Mouse (Mus musculus): ENCODE results near the gene Lrrc15. TPM values are rescaled to one million over a fixed set of nuclear protein-coding genes. Genes with fewer than 3 reads are reported as not detected.

The Lrrc15 gene
- polyA plus RNA-seq, 1 experiment: not detected

DNA sequence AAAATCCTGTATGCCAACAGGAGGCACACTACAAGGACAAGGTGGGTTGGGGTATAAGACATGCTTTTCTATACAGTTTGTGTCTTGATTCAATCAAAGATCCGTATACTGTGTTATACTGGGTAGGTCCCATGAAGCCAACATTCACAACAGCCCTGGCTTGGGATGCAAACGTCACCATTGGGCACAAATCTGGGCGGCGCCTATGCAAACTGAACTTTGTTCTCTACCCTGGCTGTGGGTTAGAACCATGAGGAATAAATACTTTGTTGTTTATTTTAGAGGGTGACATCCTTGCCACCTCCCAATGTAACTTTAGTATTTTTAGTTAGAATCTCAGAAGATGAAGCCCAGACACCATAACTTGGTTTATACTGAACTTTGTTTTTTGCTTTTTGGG, 29.7 kb downstream of the Lrrc15 start:
- Histone ChIP-seq H3K27ac (ENCODE audit: insufficient read depth, low read depth, low read length) (no peak overlapping the region), H3K4me1 (ENCODE audit: control insufficient read depth, insufficient read depth, low read length) (peaks cover 14% of the 10 kb centered on the region), H3K4me3 (ENCODE audit: insufficient read depth, low read length) (no peak overlapping the region)
- TF ChIP-seq CTCF (IDR thresholded peaks at IDR 0.05; ENCODE audit: low read depth, low read length): no peak
- TF ChIP-seq POLR2A (IDR thresholded peaks at IDR 0.05; ENCODE audit: borderline replicate concordance, low read depth, low read length): no peak

- TF ChIP-seq CTCF (IDR thresholded peaks at IDR 0.05; ENCODE audit: low read depth, low read length) (peak; percentile 96), POLR2A (IDR thresholded peaks at IDR 0.05; ENCODE audit: borderline replicate concordance, low read depth, low read length) (no peak)
- peaks cover 1% of the 10 kb centered on the region; the same call in 1 of the 2 replicates for H3K4me1 ChIP-seq (ENCODE audit: control insufficient read depth, insufficient read depth, low read length)
- peak overlapping the region; percentile 47 for H3K4me3 ChIP-seq (ENCODE audit: insufficient read depth, low read length)
- H3K27ac ChIP-seq (ENCODE audit: insufficient read depth, low read depth, low read length): no peak overlapping the region
Measured at GRCm38 (mm10) chr16:30252003-30252418, 31.0 kb downstream of the Lrrc15 start.

DNA sequence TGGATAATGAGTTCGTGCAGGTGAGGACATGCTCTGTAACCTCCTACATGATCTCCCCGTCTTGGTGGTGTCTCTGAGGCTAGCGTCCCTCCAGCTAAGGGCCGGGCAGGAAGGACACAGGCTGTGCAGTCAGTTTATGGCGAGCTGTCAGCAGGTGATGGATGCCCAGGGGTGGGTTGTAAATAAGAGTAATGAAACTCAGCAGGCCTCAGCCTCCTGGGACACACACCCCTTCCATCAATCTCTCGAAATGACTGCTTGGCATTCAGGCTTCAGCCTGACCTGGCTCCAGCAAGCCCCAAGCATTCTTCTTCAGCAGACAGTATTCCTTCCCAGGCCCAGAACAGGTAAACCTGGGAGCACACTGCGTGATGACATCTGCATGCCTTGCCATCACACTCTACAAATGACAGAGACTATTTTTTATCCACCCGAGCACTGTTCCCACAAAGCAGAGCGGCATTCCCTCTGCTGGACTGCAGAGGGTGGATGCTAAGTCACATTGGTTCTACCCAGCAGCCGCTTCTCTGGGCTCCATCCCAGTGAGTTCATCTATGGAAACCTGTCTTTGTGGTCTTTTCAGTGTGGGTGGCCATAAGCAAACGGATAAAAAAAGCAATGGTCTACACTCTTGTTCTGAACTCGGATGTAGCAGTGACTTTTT, 38.9 kb downstream of the Lrrc15 start:
- TF ChIP-seq CTCF (IDR thresholded peaks at IDR 0.05; ENCODE audit: low read depth, low read length): no peak
- no peak for TF ChIP-seq POLR2A (IDR thresholded peaks at IDR 0.05; ENCODE audit: borderline replicate concordance, low read depth, low read length)
- Histone ChIP-seq H3K4me1 (ENCODE audit: control insufficient read depth, insufficient read depth, low read length) (no peaks in the 10 kb centered on the region), H3K27ac (ENCODE audit: insufficient read depth, low read depth, low read length) (no peak overlapping the region), H3K4me3 (ENCODE audit: insufficient read depth, low read length) (no peak overlapping the region)

GRCm38 (mm10) chr16:30241623-30242022, 41.4 kb downstream of the Lrrc15 start:
- TF ChIP-seq CTCF (IDR thresholded peaks at IDR 0.05; ENCODE audit: low read depth, low read length) (no peak), POLR2A (IDR thresholded peaks at IDR 0.05; ENCODE audit: borderline replicate concordance, low read depth, low read length) (no peak)
- H3K4me3 ChIP-seq (ENCODE audit: insufficient read depth, low read length): no peak overlapping the region
- no peaks in the 10 kb centered on the region for H3K4me1 ChIP-seq (ENCODE audit: control insufficient read depth, insufficient read depth, low read length)
- H3K27ac ChIP-seq (ENCODE audit: insufficient read depth, low read depth, low read length): no peak overlapping the region

- H3K4me1 ChIP-seq (ENCODE audit: control insufficient read depth, insufficient read depth, low read length): no peaks in the 10 kb centered on the region
- TF ChIP-seq CTCF (IDR thresholded peaks at IDR 0.05; ENCODE audit: low read depth, low read length) (no peak), POLR2A (IDR thresholded peaks at IDR 0.05; ENCODE audit: borderline replicate concordance, low read depth, low read length) (no peak)
- H3K27ac ChIP-seq (ENCODE audit: insufficient read depth, low read depth, low read length): no peak overlapping the region
Measured at GRCm38 (mm10) chr16:30238791-30239190, 44.3 kb downstream of the Lrrc15 start.

GRCm38 (mm10) chr16:30236091-30236699, 46.9 kb downstream of the Lrrc15 start:
- H3K4me3 ChIP-seq (ENCODE audit: insufficient read depth, low read length): peak overlapping the region; percentile 21
- TF ChIP-seq POLR2A (IDR thresholded peaks at IDR 0.05; ENCODE audit: borderline replicate concordance, low read depth, low read length): no peak
- peak; percentile 85 for TF ChIP-seq CTCF (IDR thresholded peaks at IDR 0.05; ENCODE audit: low read depth, low read length)
- no peaks in the 10 kb centered on the region for H3K4me1 ChIP-seq (ENCODE audit: control insufficient read depth, insufficient read depth, low read length)
- H3K27ac ChIP-seq (ENCODE audit: insufficient read depth, low read depth, low read length): no peak overlapping the region

More at GRCm38 (mm10) chr16:30238791-30239190, 44.3 kb downstream of the Lrrc15 start:
- no peak overlapping the region for H3K4me3 ChIP-seq (ENCODE audit: insufficient read depth, low read length)

- no peaks in the 10 kb centered on the region for H3K4me1 ChIP-seq (ENCODE audit: control insufficient read depth, insufficient read depth, low read length)
- TF ChIP-seq CTCF (IDR thresholded peaks at IDR 0.05; ENCODE audit: low read depth, low read length): no peak
- no peak for TF ChIP-seq POLR2A (IDR thresholded peaks at IDR 0.05; ENCODE audit: borderline replicate concordance, low read depth, low read length)
- no peak overlapping the region for H3K4me3 ChIP-seq (ENCODE audit: insufficient read depth, low read length)
- H3K27ac ChIP-seq (ENCODE audit: insufficient read depth, low read depth, low read length): no peak overlapping the region
Measured at GRCm38 (mm10) chr16:30235577-30235976, 47.5 kb downstream of the Lrrc15 start.

DNA sequence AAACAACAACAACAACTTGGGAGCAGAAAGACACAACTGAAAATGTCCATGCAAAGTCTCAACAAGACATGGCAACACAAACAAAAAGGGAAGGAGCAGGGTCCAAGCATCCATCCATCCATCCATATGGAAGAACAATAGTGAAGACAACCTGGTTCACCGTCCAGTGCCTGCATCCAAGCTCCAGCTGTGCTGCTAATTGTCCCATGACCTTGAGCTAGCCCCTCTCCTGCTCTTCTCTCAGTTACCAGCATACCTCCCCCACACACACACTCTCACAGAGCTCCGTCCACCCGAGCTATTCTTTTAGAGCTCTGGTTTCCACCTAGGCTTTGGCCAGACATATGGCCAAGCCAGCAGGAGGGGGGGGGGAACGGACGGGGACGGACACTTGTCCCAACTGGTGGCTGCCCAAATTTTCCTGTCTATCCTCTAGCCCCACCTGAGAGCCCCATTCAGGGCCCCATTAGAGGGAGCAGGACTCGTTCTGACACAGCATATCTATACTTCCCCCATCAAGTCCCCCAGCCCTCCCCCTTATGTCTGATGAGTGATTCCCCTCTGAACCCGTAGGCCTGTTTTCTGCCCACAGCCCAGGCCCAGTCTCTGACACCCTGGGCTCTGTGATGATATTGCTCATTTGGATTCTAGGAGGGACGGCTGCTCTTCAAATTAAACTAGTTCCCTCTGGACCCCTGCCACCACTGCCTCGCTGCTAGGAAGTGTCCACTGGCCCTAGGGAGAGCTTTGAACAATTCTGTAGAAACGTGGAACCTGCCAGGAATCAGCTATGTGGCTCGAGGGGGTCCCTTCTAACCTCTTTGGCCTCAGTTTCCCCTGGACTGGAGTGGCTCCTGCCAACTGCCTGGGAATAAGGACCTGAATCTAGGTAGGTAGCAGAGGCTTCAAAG, 48.2 kb downstream of the Lrrc15 start:
- Histone ChIP-seq H3K4me3 (ENCODE audit: insufficient read depth, low read length) (no peak overlapping the region), H3K4me1 (ENCODE audit: control insufficient read depth, insufficient read depth, low read length) (no peaks in the 10 kb centered on the region), H3K27ac (ENCODE audit: insufficient read depth, low read depth, low read length) (no peak overlapping the region)
- TF ChIP-seq CTCF (IDR thresholded peaks at IDR 0.05; ENCODE audit: low read depth, low read length) (no peak), POLR2A (IDR thresholded peaks at IDR 0.05; ENCODE audit: borderline replicate concordance, low read depth, low read length) (no peak)

DNA sequence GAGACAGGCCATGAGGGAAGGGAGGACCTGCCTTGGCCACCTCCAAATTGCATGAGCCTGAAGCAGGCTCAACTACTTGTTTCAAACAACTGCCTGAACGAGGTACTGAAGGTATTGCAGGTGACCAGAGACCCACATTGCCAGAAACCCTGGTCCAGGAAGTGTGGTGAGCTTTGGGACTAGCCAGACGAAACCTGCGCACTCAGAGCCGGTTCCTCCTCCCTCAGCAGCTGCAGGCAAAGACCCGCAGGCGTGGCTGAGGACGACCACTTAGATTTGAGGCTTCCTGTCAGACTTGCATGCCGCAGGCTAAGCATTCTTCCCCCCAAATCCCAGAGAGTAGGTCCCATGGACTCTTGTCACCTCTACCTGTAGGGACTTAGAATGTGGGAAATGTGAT, 49.0 kb downstream of the Lrrc15 start:
- H3K4me1 ChIP-seq (ENCODE audit: control insufficient read depth, insufficient read depth, low read length): no peaks in the 10 kb centered on the region
- TF ChIP-seq POLR2A (IDR thresholded peaks at IDR 0.05; ENCODE audit: borderline replicate concordance, low read depth, low read length): no peak
- no peak for TF ChIP-seq CTCF (IDR thresholded peaks at IDR 0.05; ENCODE audit: low read depth, low read length)
- H3K4me3 ChIP-seq (ENCODE audit: insufficient read depth, low read length): no peak overlapping the region
- H3K27ac ChIP-seq (ENCODE audit: insufficient read depth, low read depth, low read length): no peak overlapping the region
